Mouse (Mus musculus): ENCODE results near the gene Wwc2.

DNA sequence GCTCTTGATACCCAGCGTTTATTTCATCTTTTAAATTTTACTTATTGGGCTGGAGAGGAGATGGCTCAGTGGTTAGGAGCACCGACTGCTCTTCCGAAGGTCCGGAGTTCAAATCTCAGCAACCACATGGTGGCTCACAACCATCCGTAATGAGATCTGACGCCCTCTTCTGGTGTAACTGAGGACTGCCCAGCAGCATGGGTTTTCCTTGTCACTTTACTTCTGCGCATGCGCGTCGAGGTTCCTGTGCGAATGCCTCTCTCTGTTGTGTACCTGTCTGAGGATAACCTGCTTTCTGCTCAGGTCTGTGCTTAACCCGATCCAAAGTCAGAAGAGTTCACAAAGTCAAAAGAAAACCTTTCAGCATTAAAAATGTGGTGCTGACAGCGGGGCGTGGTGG lies 20.3 kb upstream of the Wwc2 start:
- TF ChIP-seq MAFK (IDR thresholded peaks at IDR 0.05; ENCODE audit: insufficient read depth, low read depth, low read length) (no peak), HCFC1 (IDR thresholded peaks at IDR 0.05; ENCODE audit: borderline replicate concordance, insufficient read depth, low read length) (no peak)
